Mouse (Mus musculus) olfactory bulb, adult 2 months (tissue): ENCODE measurements at regions not wholly inside any gene's neighbourhood (a gene's known extent, or its start where the extent isn't known, plus 50 kb on each side); places are given as distances from the start of the nearest gene placed in this dataset.

ENCODE experiments used
- CTCF ChIP-seq: fragments of 200-500 bp; IDR thresholded peaks from 2 replicates; pipeline ENCODE4 v1.5.1; 2012; ENCODE audit warnings: low read depth, mild to moderate bottlenecking, low read length, moderate library complexity; ENCODE audit not compliant: insufficient read depth
- POLR2A ChIP-seq: fragments of 200-500 bp; IDR thresholded peaks from 2 replicates; pipeline ENCODE4 v1.6.1; 2012; ENCODE audit warnings: mild to moderate bottlenecking, low read depth, low read length, moderate library complexity; ENCODE audit not compliant: insufficient read depth

GRCm38 (mm10) chr16:73435726-73436125 is 975.9 kb downstream of the Robo2 start:
- TF ChIP-seq CTCF: no peak
- TF ChIP-seq POLR2A: no peak
